Mouse (Mus musculus) olfactory bulb, adult 2 months (tissue): Measurements from ENCODE around the gene Map2k2. TPM values are rescaled to one million over a fixed set of nuclear protein-coding genes. Genes with fewer than 3 reads are reported as not detected.

Source experiments
- H3K27ac ChIP-seq: fragments of 200-500 bp; 2 replicates; pipeline ENCODE4 v1.5.1; 2012; ENCODE audit warnings: low read depth, low read length; ENCODE audit not compliant: insufficient read depth
- H3K4me1 ChIP-seq: fragments of 200-500 bp; 2 replicates; pipeline ENCODE4 v1.6.1; 2012; ENCODE audit warnings: low read length; ENCODE audit not compliant: control insufficient read depth, insufficient read depth
- H3K4me3 ChIP-seq: fragments of 200-500 bp; 2 replicates; pipeline ENCODE4 v1.5.1; 2012; ENCODE audit warnings: mild to moderate bottlenecking, low read depth, low read length, moderate library complexity; ENCODE audit not compliant: insufficient read depth
- CTCF ChIP-seq: fragments of 200-500 bp; IDR thresholded peaks from 2 replicates; pipeline ENCODE4 v1.5.1; 2012; ENCODE audit warnings: low read depth, mild to moderate bottlenecking, low read length, moderate library complexity; ENCODE audit not compliant: insufficient read depth
- POLR2A ChIP-seq: fragments of 200-500 bp; IDR thresholded peaks from 2 replicates; pipeline ENCODE4 v1.6.1; 2012; ENCODE audit warnings: mild to moderate bottlenecking, low read depth, low read length, moderate library complexity; ENCODE audit not compliant: insufficient read depth
- WGBS: fragments of 180-500 bp; shearing (Covaris S2); methylation state at CpG from one replicate; pipeline ENCODE4 v1.1.7; 2018; 5-methylcytosine and 5-hydroxymethylcytosine counted together
- polyA plus RNA-seq: library from polyadenylated mRNA; stranded (reverse); fragments of >200 nt; gene quantifications from 2 replicates; pipeline ENCODE4 v1.2.4, GENCODE M21; 2012; ENCODE audit warnings: low replicate concordance; ENCODE audit not compliant: missing spikeins, insufficient read depth, insufficient read length

Gene Map2k2
- polyA plus RNA-seq, 1 experiment: not detected

GRCm38 (mm10) chr10:81145778-81146177 lies 40.1 kb downstream of the Map2k2 start:
- H3K27ac ChIP-seq: peak overlapping the region; percentile 65

GRCm38 (mm10) chr10:81146296-81146695 lies 40.6 kb downstream of the Map2k2 start:
- peak overlapping the region; percentile 17; the same call in 1 of the 2 replicates for H3K4me3 ChIP-seq
- H3K4me1 ChIP-seq: peaks cover 58% of the 10 kb centered on the region
- 31% methylated on average over 4 of the region's 4 CpGs for whole genome bisulfite sequencing
- TF ChIP-seq POLR2A: no peak
- TF ChIP-seq CTCF: no peak
- H3K27ac ChIP-seq: peak overlapping the region; percentile 79

More at GRCm38 (mm10) chr10:81145778-81146177, 40.1 kb downstream of the Map2k2 start:
- Histone ChIP-seq H3K4me1 (peaks cover 62% of the 10 kb centered on the region), H3K4me3 (no peak overlapping the region; the same call in 1 of the 2 replicates)
- WGBS: 55% methylated on average over 7 of the region's 7 CpGs
- TF ChIP-seq POLR2A (no peak), CTCF (no peak)

GRCm38 (mm10) chr10:81151261-81151660 lies 45.5 kb downstream of the Map2k2 start:
- 50% methylated on average over 6 of the region's 6 CpGs for whole genome bisulfite sequencing
- Histone ChIP-seq H3K4me1 (peaks cover 15% of the 10 kb centered on the region), H3K4me3 (no peak overlapping the region), H3K27ac (no peak overlapping the region)
- no peak for TF ChIP-seq CTCF
- TF ChIP-seq POLR2A: no peak

GRCm38 (mm10) chr10:81152609-81153008 lies 46.9 kb downstream of the Map2k2 start:
- TF ChIP-seq CTCF: no peak
- no peak for TF ChIP-seq POLR2A
- Histone ChIP-seq H3K27ac (no peak overlapping the region), H3K4me1 (peaks cover 4% of the 10 kb centered on the region; the same call in 1 of the 2 replicates), H3K4me3 (no peak overlapping the region)
- 72% methylated on average over 12 of the region's 12 CpGs for WGBS

- 87% methylated on average over 12 of the region's 12 CpGs for WGBS
- H3K27ac ChIP-seq: 0 out of 2 replicates have a peak overlapping the region, but pooled peaks have one; percentile 8
- TF ChIP-seq CTCF (no peak), POLR2A (no peak)
Measured at GRCm38 (mm10) chr10:81154313-81154712, 48.6 kb downstream of the Map2k2 start.

GRCm38 (mm10) chr10:81154736-81155135 lies 49.0 kb downstream of the Map2k2 start:
- Histone ChIP-seq H3K27ac (peak overlapping the region; percentile 8; the same call in 1 of the 2 replicates), H3K4me3 (no peak overlapping the region), H3K4me1 (peaks cover 4% of the 10 kb centered on the region; the same call in 1 of the 2 replicates)
- WGBS: 66% methylated on average over 6 of the region's 6 CpGs
- TF ChIP-seq POLR2A (no peak), CTCF (no peak)

More at GRCm38 (mm10) chr10:81154313-81154712, 48.6 kb downstream of the Map2k2 start:
- Histone ChIP-seq H3K4me3 (no peak overlapping the region), H3K4me1 (peaks cover 4% of the 10 kb centered on the region; the same call in 1 of the 2 replicates)

- no peak for TF ChIP-seq POLR2A
- TF ChIP-seq CTCF: no peak
- H3K4me3 ChIP-seq: no peak overlapping the region
- H3K27ac ChIP-seq: no peak overlapping the region
- WGBS: 88% methylated on average over 8 of the region's 8 CpGs
- peaks cover 29% of the 10 kb centered on the region; the same call in 1 of the 2 replicates for H3K4me1 ChIP-seq
Measured at GRCm38 (mm10) chr10:81161602-81162317, 56.0 kb downstream of the Map2k2 start.

GRCm38 (mm10) chr10:81162318-81162652 lies 56.6 kb downstream of the Map2k2 start:
- no peak overlapping the region for H3K4me3 ChIP-seq
- WGBS: 80% methylated on average over 2 of the region's 2 CpGs
- peaks cover 32% of the 10 kb centered on the region; the same call in 1 of the 2 replicates for H3K4me1 ChIP-seq
- no peak for TF ChIP-seq CTCF
- TF ChIP-seq POLR2A: no peak
- no peak overlapping the region for H3K27ac ChIP-seq

GRCm38 (mm10) chr10:81165118-81165517 lies 59.4 kb downstream of the Map2k2 start:
- 81% methylated on average over 8 of the region's 8 CpGs for WGBS
- H3K27ac ChIP-seq: no peak overlapping the region
- H3K4me1 ChIP-seq: peaks cover 39% of the 10 kb centered on the region
- no peak for TF ChIP-seq CTCF
- TF ChIP-seq POLR2A: no peak
- H3K4me3 ChIP-seq: no peak overlapping the region
